Mouse (Mus musculus) ES-Bruce4 (cell line): ENCODE measurements around the gene Evpl.

Experiments used
- CTCF ChIP-seq: IDR thresholded peaks from one replicate; pipeline ENCODE4 v1.8.1; 2011; ENCODE audit warnings: low read depth, low read length
- EP300 ChIP-seq: IDR thresholded peaks from 2 replicates; pipeline ENCODE4 v1.6.1; 2011; ENCODE audit warnings: low read depth, low read length; ENCODE audit not compliant: insufficient read depth
- POLR2A ChIP-seq: IDR thresholded peaks from one replicate; pipeline ENCODE4 v1.8.1; 2011; ENCODE audit warnings: low read length; ENCODE audit not compliant: insufficient read depth

GRCm38 (mm10) chr11:116194619-116195018, 43.3 kb downstream of the Evpl start:
- TF ChIP-seq POLR2A = no peak
- TF ChIP-seq CTCF = no peak
- TF ChIP-seq EP300 = no peak
